Mouse (Mus musculus) liver, embryonic 14.5 days (tissue): ENCODE data around the gene Apoh. TPM values are rescaled to one million over a fixed set of nuclear protein-coding genes. Genes with fewer than 3 reads are reported as not detected.
A peak's percentile ranks its signal among the peaks of the same experiment; 100 is the strongest.

Experiments
- ATAC-seq: fragments of 200-750 bp; cut with Nextera tagmentation; 2 replicates; pipeline ENCODE4 v1.8.0; 2017; ENCODE audit warnings: moderate number of reproducible peaks, mild to moderate bottlenecking, moderate library complexity; ENCODE audit not compliant: insufficient read depth
- DNase-seq, 3 experiments: peaks; one replicate each; pipeline ENCODE4 v3.0.0-alpha.2; 2012 to 2013; ENCODE audit warnings: low read depth in 3 of 3, low spot score in 3 of 3
- H3K27ac ChIP-seq: fragments of 300-500 bp; sonication (generic); 2 replicates; pipeline ENCODE4 v1.5.1; 2014; ENCODE audit warnings: moderate library complexity, mild to moderate bottlenecking, control low read depth, inconsistent platforms
- H3K27me3 ChIP-seq: fragments of 300-500 bp; sonication (generic); 2 replicates; pipeline ENCODE4 v1.6.1; 2014; ENCODE audit warnings: mild to moderate bottlenecking, low read length, moderate library complexity; ENCODE audit not compliant: control insufficient read depth, insufficient read depth
- H3K36me3 ChIP-seq: fragments of 300-500 bp; sonication (generic); replicated peaks from 2 replicates; pipeline ENCODE4 v1.6.1; 2014; ENCODE audit warnings: low read depth; ENCODE audit not compliant: control insufficient read depth, insufficient read depth
- H3K4me1 ChIP-seq, 2 experiments: fragments of 200-500 bp in 1 of 2; fragments of 300-500 bp in 1 of 2; sonication (generic) in 1 of 2; replicated peaks; 2 replicates each; pipeline ENCODE4 v1.6.1; 2012 to 2014; ENCODE audit warnings: antibody characterized with exemption in 1 of 2, inconsistent platforms in 1 of 2, low read length in 1 of 2; ENCODE audit not compliant: control insufficient read depth in 2 of 2, insufficient read depth in 2 of 2
- H3K4me2 ChIP-seq: fragments of 300-500 bp; sonication (generic); 2 replicates; pipeline ENCODE4 v1.6.1; 2014; ENCODE audit warnings: low read depth, mild to moderate bottlenecking, control low read depth, moderate library complexity
- H3K4me3 ChIP-seq, 2 experiments: fragments of 200-500 bp in 1 of 2; fragments of 300-500 bp in 1 of 2; sonication (generic) in 1 of 2; 2 replicates each; pipeline ENCODE4 v1.5.1; 2012 to 2014; ENCODE audit warnings: low read depth in 2 of 2, low read length in 2 of 2, mild to moderate bottlenecking in 2 of 2, control low read depth in 1 of 2, inconsistent platforms in 1 of 2, moderate library complexity in 1 of 2; ENCODE audit not compliant: insufficient read depth in 1 of 2
- H3K9ac ChIP-seq: fragments of 300-500 bp; sonication (generic); replicated peaks from 2 replicates; pipeline ENCODE4 v1.6.1; 2014; ENCODE audit warnings: mild to moderate bottlenecking, control low read depth, moderate library complexity
- H3K9me3 ChIP-seq: fragments of 300-500 bp; sonication (generic); 2 replicates; pipeline ENCODE4 v1.6.1; 2016; ENCODE audit warnings: low read length, mixed read lengths; ENCODE audit not compliant: control insufficient read depth
- CTCF ChIP-seq: IDR thresholded peaks from 2 replicates; pipeline ENCODE4 v1.5.1; 2016; ENCODE audit warnings: antibody characterized with exemption, low read depth, control low read depth
- EP300 ChIP-seq: IDR thresholded peaks from 2 replicates; pipeline ENCODE4 v1.6.1; 2016; ENCODE audit warnings: antibody characterized with exemption, low read depth
- whole genome bisulfite sequencing: fragments of 180-500 bp; shearing (Covaris S2); extraction: QIAGEN DNeasy Blood & Tissue Kit; methylation state at CpG from one replicate; pipeline ENCODE4 v1.1.7; 2014; ENCODE audit not compliant: insufficient replicate concordance; 5-methylcytosine and 5-hydroxymethylcytosine counted together
- polyA plus RNA-seq, 2 experiments: library from polyadenylated mRNA; depleted of rRNA in 1 of 2; stranded (reverse) in 1 of 2; unstranded in 1 of 2; fragments of >200 nt; fragmentation: Nextera tagmentation in 1 of 2; extraction: Ambion mirVana in 1 of 2; gene quantifications; 2 replicates each; pipeline versions ENCODE4 v1.2.1 to v1.2.3; 2012 to 2014

Gene Apoh
- 232 and 286 TPM in 2 replicates for polyA plus RNA-seq (2012; rRNA removed)
- polyA plus RNA-seq (2014; fragmentation: Nextera tagmentation; extraction: Ambion mirVana) = 287 and 289 TPM in 2 replicates

GRCm38 (mm10) chr11:108342781-108343768 lies at the start of gene Apoh:
Gene Apoh, plus strand, starts transcription at chr11:108343354.
- peak within 1 kb of the TSS; percentile 32; the same call in 1 of the 2 replicates for H3K9ac ChIP-seq
- TF ChIP-seq EP300 (no peak), CTCF (no peak)
- H3K9me3 ChIP-seq = no peaks in the 10 kb centered on the region
- no peak for DNase-seq
- no peaks in the 10 kb centered on the region for H3K36me3 ChIP-seq
- WGBS = under 1% methylated on average over 75 of the region's 75 CpGs
- peak; percentile 26 for ATAC-seq
- H3K27me3 ChIP-seq = peaks cover 16% of the 10 kb centered on the region
- peak within 1 kb of the TSS; percentile 61 to 70 for H3K4me3 ChIP-seq
- H3K4me2 ChIP-seq = peak within 1 kb of the TSS; percentile 76
- H3K27ac ChIP-seq = no peak within 1 kb of the TSS
- H3K4me1 ChIP-seq = peaks cover 0 to 5% of the 10 kb centered on the region in 2 experiments; a peak in 3 of 4 replicates

GRCm38 (mm10) chr11:108293843-108294242 lies 49.3 kb upstream of the Apoh start:
- Histone ChIP-seq H3K9me3 (no peaks in the 10 kb centered on the region), H3K9ac (no peak overlapping the region), H3K36me3 (no peaks in the 10 kb centered on the region), H3K4me3 (no peak overlapping the region), H3K27me3 (no peaks in the 10 kb centered on the region), H3K4me1 (peaks cover 8 to 15% of the 10 kb centered on the region in 2 experiments), H3K27ac (no peak overlapping the region; the same call in 1 of the 2 replicates), H3K4me2 (peak overlapping the region; percentile 40)
- DNase-seq = peak; percentile 29 to 40 (median 35)
- WGBS = 26% methylated on average over 3 of the region's 3 CpGs
- TF ChIP-seq CTCF (no peak), EP300 (no peak)
- peak; percentile 85 for ATAC-seq

- Histone ChIP-seq H3K27ac (no peak overlapping the region; the same call in 1 of the 2 replicates), H3K4me2 (peak overlapping the region; percentile 40), H3K27me3 (no peaks in the 10 kb centered on the region), H3K9me3 (no peaks in the 10 kb centered on the region), H3K9ac (no peak overlapping the region), H3K4me3 (no peak overlapping the region), H3K36me3 (no peaks in the 10 kb centered on the region), H3K4me1 (peaks cover 8 to 15% of the 10 kb centered on the region in 2 experiments)
- DNase-seq = peak in 2 of 3 experiments; percentile 13 to 19
- WGBS = 66% methylated on average over 12 of the region's 12 CpGs
- peak; percentile 71; the same call in 1 of the 2 replicates for ATAC-seq
- TF ChIP-seq EP300 (no peak), CTCF (no peak)
Observed at GRCm38 (mm10) chr11:108294305-108294813, 48.8 kb upstream of the Apoh start.

GRCm38 (mm10) chr11:108295373-108295772 lies 47.8 kb upstream of the Apoh start:
- ATAC-seq (peak; percentile 72), DNase-seq (peak in 2 of 3 experiments; percentile 19 to 20)
- Histone ChIP-seq H3K9me3 (no peaks in the 10 kb centered on the region), H3K4me3 (no peak overlapping the region), H3K4me2 (no peak overlapping the region), H3K9ac (no peak overlapping the region), H3K36me3 (no peaks in the 10 kb centered on the region), H3K4me1 (peaks cover 8 to 15% of the 10 kb centered on the region in 2 experiments), H3K27ac (no peak overlapping the region), H3K27me3 (no peaks in the 10 kb centered on the region)
- TF ChIP-seq CTCF = no peak
- TF ChIP-seq EP300 = peak; percentile 22; the same call in 1 of the 2 replicates

- H3K4me1 ChIP-seq = peaks cover 8 to 15% of the 10 kb centered on the region in 2 experiments
Observed at GRCm38 (mm10) chr11:108297956-108298355, 45.2 kb upstream of the Apoh start.

More at GRCm38 (mm10) chr11:108297956-108298355, 45.2 kb upstream of the Apoh start:
- H3K4me2 ChIP-seq = no peak overlapping the region
- ATAC-seq (no peak), DNase-seq (no peak)
- no peaks in the 10 kb centered on the region for H3K36me3 ChIP-seq
- no peaks in the 10 kb centered on the region for H3K9me3 ChIP-seq
- no peaks in the 10 kb centered on the region for H3K27me3 ChIP-seq
- TF ChIP-seq EP300 = no peak
- TF ChIP-seq CTCF = no peak
- no peak overlapping the region for H3K4me3 ChIP-seq
- WGBS = 55% methylated on average over 8 of the region's 8 CpGs
- no peak overlapping the region for H3K9ac ChIP-seq
- no peak overlapping the region for H3K27ac ChIP-seq
